Mouse (Mus musculus) olfactory bulb, adult 2 months (tissue): ENCODE data around the gene Smim23. TPM values are rescaled to one million over a fixed set of nuclear protein-coding genes. Genes with fewer than 3 reads are reported as not detected.

Source experiments
- H3K27ac ChIP-seq: fragments of 200-500 bp; 2 replicates; pipeline ENCODE4 v1.5.1; 2012; ENCODE audit warnings: low read depth, low read length; ENCODE audit not compliant: insufficient read depth
- H3K4me1 ChIP-seq: fragments of 200-500 bp; 2 replicates; pipeline ENCODE4 v1.6.1; 2012; ENCODE audit warnings: low read length; ENCODE audit not compliant: control insufficient read depth, insufficient read depth
- H3K4me3 ChIP-seq: fragments of 200-500 bp; 2 replicates; pipeline ENCODE4 v1.5.1; 2012; ENCODE audit warnings: mild to moderate bottlenecking, low read depth, low read length, moderate library complexity; ENCODE audit not compliant: insufficient read depth
- CTCF ChIP-seq: fragments of 200-500 bp; IDR thresholded peaks from 2 replicates; pipeline ENCODE4 v1.5.1; 2012; ENCODE audit warnings: low read depth, mild to moderate bottlenecking, low read length, moderate library complexity; ENCODE audit not compliant: insufficient read depth
- POLR2A ChIP-seq: fragments of 200-500 bp; IDR thresholded peaks from 2 replicates; pipeline ENCODE4 v1.6.1; 2012; ENCODE audit warnings: mild to moderate bottlenecking, low read depth, low read length, moderate library complexity; ENCODE audit not compliant: insufficient read depth
- WGBS: fragments of 180-500 bp; shearing (Covaris S2); methylation state at CpG from one replicate; pipeline ENCODE4 v1.1.7; 2018; 5-methylcytosine and 5-hydroxymethylcytosine counted together
- polyA plus RNA-seq: library from polyadenylated mRNA; stranded (reverse); fragments of >200 nt; gene quantifications from 2 replicates; pipeline ENCODE4 v1.2.4, GENCODE M21; 2012; ENCODE audit warnings: low replicate concordance; ENCODE audit not compliant: missing spikeins, insufficient read depth, insufficient read length

Gene Smim23
- polyA plus RNA-seq, 1 experiment: not detected

DNA sequence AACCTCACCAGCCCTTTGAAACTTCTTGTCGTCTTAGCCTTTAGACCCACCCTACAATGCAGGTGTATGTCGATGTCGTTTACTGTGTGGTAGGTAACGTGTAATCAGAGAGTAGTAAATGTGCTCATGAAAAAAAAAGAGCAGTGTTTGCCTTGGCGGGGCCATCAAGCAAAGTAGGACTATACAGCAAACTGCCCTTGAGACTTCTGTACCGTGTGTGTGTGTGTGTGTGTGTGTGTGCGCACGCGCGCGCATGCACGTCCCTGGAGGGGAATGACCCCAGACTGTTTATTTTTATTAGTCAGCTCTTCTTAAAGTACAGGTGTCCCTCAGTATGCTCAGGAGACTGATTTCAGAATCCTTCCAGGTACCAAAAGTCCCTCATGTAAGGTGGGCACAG is 6.8 kb downstream of the Smim23 start:
- no peak overlapping the region for H3K4me3 ChIP-seq
- no peak overlapping the region for H3K27ac ChIP-seq
- TF ChIP-seq CTCF: no peak
- no peak for TF ChIP-seq POLR2A
- no peaks in the 10 kb centered on the region for H3K4me1 ChIP-seq
- 96% methylated on average over 12 of the region's 12 CpGs for WGBS

DNA sequence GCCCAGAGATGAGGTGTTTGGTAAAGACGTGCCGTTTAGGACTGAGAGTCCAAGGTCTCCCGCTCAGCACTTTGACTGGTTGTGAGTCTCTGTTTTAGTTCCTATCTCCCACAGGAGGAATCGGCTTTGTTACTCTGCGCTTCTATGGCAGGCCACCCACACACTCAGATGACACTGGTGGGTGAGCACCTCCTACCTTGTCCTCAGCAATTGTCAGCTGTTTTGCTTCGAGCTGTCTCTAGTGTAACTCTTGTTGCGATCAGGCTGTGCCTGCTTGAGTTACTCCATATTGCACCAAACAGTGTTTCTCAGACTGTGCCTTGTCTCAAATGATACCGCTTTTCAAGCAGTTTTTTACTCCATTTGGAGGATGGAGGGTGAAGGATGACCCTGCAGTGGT is 10.1 kb downstream of the Smim23 start:
- Histone ChIP-seq H3K4me1 (no peaks in the 10 kb centered on the region), H3K4me3 (no peak overlapping the region), H3K27ac (no peak overlapping the region)
- TF ChIP-seq CTCF (no peak), POLR2A (no peak)
- 66% methylated on average over 8 of the region's 8 CpGs for WGBS

DNA sequence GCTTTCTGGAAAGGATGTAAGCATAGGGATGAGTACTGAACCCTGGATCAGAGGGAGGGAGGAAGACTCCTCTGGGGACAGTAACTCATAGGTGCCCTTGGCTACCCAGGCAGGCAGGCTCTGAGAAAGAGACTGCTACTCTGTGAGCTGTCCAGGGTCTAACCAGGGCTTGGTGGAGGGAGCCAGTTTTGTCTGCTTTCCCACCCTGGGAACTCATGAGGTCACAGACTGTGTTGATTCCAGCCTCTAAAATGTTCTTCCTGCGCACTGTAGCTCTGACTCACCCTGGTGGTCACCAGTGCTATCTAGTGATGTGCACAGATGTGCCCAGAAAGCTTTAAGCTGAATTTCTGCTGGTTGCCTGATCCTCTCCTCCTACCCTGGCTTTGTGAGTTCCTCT is 15.3 kb downstream of the Smim23 start:
- no peaks in the 10 kb centered on the region for H3K4me1 ChIP-seq
- H3K27ac ChIP-seq: no peak overlapping the region
- H3K4me3 ChIP-seq: no peak overlapping the region
- no peak for TF ChIP-seq CTCF
- TF ChIP-seq POLR2A: no peak
- 89% methylated on average over 1 of the region's 1 CpGs for WGBS

DNA sequence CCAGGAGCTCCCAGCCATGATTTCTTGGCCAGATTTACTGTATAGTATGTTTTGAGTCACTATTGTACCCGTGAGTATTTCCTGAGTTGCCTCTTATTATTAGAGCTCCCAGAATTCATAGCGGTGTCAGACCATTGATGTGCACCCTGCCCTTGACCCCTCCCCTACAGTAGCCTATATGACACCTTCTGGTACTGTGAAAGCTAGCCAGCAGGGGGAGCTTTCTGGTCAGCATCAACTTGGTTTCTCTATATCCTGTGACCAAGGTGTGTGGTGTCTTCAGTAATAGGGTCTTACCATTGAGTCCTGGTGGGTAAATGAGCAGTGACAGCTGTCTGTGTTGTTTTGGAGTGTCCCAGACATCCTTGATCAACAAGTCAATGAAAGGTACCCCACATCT is 18.4 kb downstream of the Smim23 start:
- TF ChIP-seq POLR2A (no peak), CTCF (no peak)
- 26% methylated on average over 2 of the region's 2 CpGs for WGBS
- no peak overlapping the region for H3K27ac ChIP-seq
- H3K4me3 ChIP-seq: no peak overlapping the region
- H3K4me1 ChIP-seq: no peaks in the 10 kb centered on the region

DNA sequence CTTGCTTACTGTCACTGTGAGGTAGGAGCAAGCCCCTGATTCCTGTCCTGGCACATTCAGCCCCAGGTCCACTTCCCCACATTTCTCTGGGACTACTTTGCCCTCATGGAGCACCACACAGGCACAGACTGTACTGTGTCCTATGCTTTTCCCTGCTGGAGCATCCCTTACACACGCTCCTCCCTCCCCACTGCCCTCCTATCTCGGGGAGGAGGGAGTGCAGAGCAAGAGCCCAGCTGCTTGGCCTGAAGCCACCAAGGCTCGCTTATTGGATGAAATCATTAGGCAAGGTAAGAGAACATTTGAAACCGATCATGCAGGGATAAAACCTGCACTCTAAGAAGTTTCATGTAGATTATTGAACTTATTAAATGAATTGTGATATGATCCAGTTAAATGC is 20.7 kb downstream of the Smim23 start:
- Histone ChIP-seq H3K27ac (no peak overlapping the region), H3K4me1 (no peaks in the 10 kb centered on the region), H3K4me3 (no peak overlapping the region)
- 54% methylated on average over 4 of the region's 4 CpGs for WGBS
- no peak for TF ChIP-seq POLR2A
- no peak for TF ChIP-seq CTCF

DNA sequence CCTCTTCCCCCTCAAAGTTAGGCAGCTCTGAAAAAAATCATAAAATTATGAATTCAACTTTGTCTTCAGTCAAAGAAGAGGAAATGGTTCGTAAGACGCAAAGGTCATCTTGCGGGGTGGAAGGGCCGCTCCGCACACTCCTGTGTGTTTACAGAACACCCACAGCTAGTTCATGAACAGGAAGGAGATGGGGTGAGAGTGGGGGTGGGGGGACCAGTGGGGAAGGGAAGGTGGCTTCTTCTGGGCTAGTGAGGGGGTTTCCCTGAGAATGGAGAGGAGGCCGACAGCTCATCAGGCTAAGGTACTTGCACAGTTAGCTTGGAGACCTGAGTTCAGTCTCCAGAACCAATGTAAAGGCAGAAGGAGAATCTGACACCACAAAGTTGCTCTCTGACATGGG is 22.7 kb downstream of the Smim23 start:
- no peak overlapping the region for H3K27ac ChIP-seq
- TF ChIP-seq CTCF: no peak
- no peak for TF ChIP-seq POLR2A
- WGBS: 88% methylated on average over 6 of the region's 6 CpGs

DNA sequence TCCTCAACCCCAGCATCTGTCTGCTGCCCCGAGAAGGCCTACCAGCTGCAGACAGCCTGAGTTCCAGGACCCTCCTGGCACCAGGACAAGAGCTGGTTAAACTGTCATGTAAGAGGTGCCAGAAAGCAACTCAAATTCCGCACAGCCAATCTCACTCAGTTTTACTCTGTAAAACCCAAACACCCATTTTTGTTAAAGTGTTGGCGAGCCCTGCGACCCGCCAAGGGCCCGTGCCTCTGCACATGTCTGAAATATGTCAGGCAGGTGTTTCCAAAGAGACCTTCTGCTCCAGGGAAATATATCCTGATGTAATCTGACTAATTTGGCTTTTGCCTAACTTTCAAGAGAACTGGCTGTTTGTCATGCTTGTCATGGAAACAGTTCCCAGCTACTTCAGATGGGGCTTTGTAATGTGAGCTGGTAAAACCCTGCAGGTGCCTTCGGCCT is 23.5 kb downstream of the Smim23 start:
- Histone ChIP-seq H3K4me3 (no peak overlapping the region), H3K27ac (no peak overlapping the region), H3K4me1 (no peaks in the 10 kb centered on the region)
- no peak for TF ChIP-seq CTCF
- WGBS: 74% methylated on average over 7 of the region's 7 CpGs

More for the DNA sequence above, 22.7 kb downstream of the Smim23 start:
- H3K4me1 ChIP-seq: no peaks in the 10 kb centered on the region
- H3K4me3 ChIP-seq: no peak overlapping the region

DNA sequence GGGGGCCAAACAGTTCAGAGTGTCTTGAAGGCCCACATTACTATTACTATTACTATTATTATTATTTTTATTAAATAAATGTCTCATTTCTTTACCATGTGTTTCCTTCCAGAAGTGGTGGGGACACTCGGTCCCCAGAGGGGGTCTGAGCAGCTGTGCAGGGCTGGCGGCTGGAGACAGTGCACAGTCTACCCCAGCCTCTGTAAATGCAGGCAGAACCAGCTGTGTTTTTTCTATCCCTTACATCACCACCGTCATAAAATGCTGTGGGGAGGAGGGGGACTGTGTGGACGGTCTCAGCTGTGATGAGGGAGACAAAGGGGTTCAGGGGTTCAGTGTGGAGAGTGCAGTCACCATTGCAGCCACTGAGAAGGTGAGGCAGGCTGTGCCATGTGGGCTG is 26.0 kb downstream of the Smim23 start:
- H3K27ac ChIP-seq: no peak overlapping the region
- 65% methylated on average over 4 of the region's 4 CpGs for WGBS
- TF ChIP-seq CTCF: no peak
- no peak for TF ChIP-seq POLR2A
- H3K4me1 ChIP-seq: no peaks in the 10 kb centered on the region
- no peak overlapping the region for H3K4me3 ChIP-seq

DNA sequence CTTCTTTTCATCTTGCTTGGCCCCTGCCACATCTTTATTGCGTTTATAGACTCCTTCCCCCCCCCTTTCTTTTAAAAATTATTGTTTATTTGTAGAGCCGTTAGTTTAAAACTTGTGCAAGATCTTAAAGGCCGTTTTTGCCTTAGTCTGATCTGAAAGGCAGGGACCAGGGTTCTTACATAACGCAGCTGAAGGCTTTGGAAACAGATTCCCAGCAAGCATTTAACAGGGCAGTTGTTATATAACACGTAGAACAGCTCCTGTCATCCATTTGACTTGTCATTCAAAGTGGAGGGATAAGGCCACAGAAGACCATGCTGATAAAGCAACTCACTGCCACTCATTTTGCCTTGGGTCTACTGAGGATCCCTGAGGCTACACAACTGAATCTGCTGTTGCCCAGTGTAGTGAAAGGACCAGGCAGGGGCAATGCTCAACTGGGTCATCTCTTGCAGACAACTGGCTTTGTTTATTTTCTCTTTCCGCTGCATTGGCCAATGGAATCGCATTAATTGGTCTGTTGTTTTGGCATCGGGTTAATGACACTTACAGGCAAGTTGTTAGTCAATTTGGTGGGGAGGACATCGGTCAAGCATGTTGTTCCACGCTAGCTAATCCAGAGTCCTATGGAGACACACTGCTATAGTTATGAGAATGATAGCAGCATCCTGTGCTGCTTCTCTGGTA is 29.5 kb downstream of the Smim23 start:
- no peak overlapping the region for H3K4me3 ChIP-seq
- no peak overlapping the region for H3K27ac ChIP-seq
- H3K4me1 ChIP-seq: no peaks in the 10 kb centered on the region
- WGBS: 65% methylated on average over 10 of the region's 10 CpGs
- TF ChIP-seq POLR2A: no peak
- no peak for TF ChIP-seq CTCF

DNA sequence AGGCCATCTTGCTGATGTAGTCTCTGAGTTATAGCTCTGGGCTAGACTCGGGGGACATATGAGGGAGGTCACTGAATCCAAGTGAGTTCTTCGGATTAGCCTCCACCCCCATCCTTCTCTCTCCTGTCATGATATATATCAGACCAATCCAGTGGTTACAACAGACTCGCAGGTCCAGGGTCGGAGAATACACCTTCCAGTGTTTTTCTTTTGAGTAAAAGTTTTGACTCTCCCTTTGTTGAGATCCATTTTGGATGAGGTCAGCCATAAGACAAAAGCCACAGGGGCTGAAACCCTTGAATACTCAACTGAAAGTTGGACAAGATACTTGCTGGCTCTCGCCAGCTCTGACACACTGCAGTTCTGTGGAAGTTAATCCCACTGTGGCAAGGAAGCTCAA is 38.2 kb downstream of the Smim23 start:
- WGBS: 95% methylated on average over 5 of the region's 5 CpGs
- no peak overlapping the region for H3K4me3 ChIP-seq
- no peak for TF ChIP-seq POLR2A
- no peak for TF ChIP-seq CTCF
- no peaks in the 10 kb centered on the region for H3K4me1 ChIP-seq
- H3K27ac ChIP-seq: no peak overlapping the region
